Mouse (Mus musculus) liver, embryonic 14.5 days (tissue): ENCODE measurements around the gene 1700067P10Rik.

Experiments used
- CTCF ChIP-seq: IDR thresholded peaks from 2 replicates; pipeline ENCODE4 v1.5.1; 2016; ENCODE audit warnings: antibody characterized with exemption, low read depth, control low read depth
- EP300 ChIP-seq: IDR thresholded peaks from 2 replicates; pipeline ENCODE4 v1.6.1; 2016; ENCODE audit warnings: antibody characterized with exemption, low read depth

- TF ChIP-seq CTCF (no peak), EP300 (no peak)
These were observed 33.9 kb upstream of the 1700067P10Rik start for GRCm38 (mm10) chr17:48055076-48055816.
